Mouse (Mus musculus): ENCODE results near the gene Tmem219. TPM values are rescaled to one million over a fixed set of nuclear protein-coding genes. Genes with fewer than 3 reads are reported as not detected.

The Tmem219 gene
- polyA plus RNA-seq, 1 experiment from 2014 or later: 30.9 TPM

DNA sequence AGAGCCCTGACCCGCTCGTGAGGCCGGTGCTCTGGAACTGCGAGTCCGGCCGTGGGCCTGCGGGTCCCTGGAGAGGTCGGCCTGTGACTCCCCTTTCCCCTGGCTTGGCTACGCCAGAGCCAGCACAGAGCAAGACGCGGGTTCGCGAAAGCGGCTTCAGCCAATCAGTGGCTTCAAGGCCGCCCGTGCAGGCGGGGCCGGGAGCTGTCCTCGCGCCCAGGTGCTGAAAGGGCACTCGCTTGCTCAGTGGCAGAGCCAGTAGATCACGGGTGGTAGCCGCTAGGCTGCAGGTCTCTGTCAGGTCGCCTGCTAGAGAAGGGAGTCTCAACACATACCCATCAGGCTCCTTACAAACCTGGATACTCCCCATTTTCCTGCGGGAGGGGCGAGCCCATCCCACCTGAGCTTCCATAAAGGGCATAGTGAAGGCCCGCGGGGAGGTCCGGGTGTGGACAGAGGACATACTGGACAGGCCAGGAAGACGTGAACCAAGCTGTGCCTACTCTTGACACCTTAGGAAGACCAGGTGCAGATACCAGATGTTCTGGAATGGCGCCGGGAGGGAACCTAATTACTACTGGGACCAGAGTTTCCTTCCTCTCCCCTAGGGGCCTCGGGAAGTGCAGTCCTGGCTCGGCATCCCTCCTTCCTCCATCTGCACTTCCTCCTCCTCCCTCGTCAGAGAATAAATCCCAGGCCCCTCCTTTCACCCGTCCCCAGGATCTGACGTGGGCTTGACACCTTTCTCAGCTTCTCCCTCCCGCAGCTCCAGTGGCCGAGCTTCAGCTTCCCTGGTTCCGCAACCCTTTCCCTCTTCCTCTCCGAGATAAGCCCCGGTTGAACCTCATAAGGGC is 27.3 kb upstream of the Tmem219 start, which contains the start of gene Sez6l2:
Gene Sez6l2, plus strand, starts transcription at position 771 of the 854 bp plus-strand sequence.
- peaks cover 22% of the 10 kb centered on the region for H3K36me3 ChIP-seq
- no peaks in the 10 kb centered on the region for H3K27me3 ChIP-seq (replicated peaks)
- H3K27ac ChIP-seq (replicated peaks): peak within 1 kb of the TSS; percentile 96
- no peaks in the 10 kb centered on the region for H3K9me3 ChIP-seq (replicated peaks)
- H3K4me2 ChIP-seq: peak within 1 kb of the TSS; percentile 98
- peak; percentile 90 for ATAC-seq (ENCODE audit: low FRiP score)
- H3K9ac ChIP-seq (replicated peaks): peak within 1 kb of the TSS; percentile 73
- under 1% methylated on average over 42 of the region's 42 CpGs for WGBS
- H3K4me3 ChIP-seq (replicated peaks): peak within 1 kb of the TSS; percentile 67
- H3K4me1 ChIP-seq: peaks cover 72% of the 10 kb centered on the region

DNA sequence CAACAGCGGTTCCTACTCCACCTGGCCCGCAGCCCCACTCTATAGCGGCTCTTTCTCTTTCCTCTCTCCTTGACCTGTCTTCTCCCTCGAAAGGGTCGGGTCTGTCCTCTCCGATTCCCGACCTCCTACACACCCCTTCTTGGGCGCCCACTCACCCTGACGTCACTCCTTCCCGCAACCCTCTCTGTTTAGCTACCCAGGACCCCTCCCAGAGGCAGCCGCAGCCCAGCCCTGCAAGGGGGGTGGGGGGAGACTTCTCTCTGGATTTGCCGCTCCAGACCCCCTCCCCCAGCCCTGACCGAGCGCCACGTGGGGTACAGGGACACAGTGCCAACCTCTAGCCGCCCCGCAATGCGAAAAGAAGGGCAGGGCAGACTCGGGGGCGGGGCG is 26.7 kb upstream of the Tmem219 start, which contains the start of gene Asphd1:
Gene Asphd1, minus strand, starts transcription at position 180 of the 390 bp plus-strand sequence.
- peak within 1 kb of the TSS; percentile 98 for H3K4me2 ChIP-seq
- H3K9me3 ChIP-seq (replicated peaks): no peaks in the 10 kb centered on the region
- ATAC-seq (ENCODE audit: low FRiP score): peak; percentile 78
- H3K4me1 ChIP-seq: peaks cover 69% of the 10 kb centered on the region
- peaks cover 27% of the 10 kb centered on the region for H3K36me3 ChIP-seq
- no peaks in the 10 kb centered on the region for H3K27me3 ChIP-seq (replicated peaks)
- H3K27ac ChIP-seq (replicated peaks): peak within 1 kb of the TSS; percentile 96
- peak within 1 kb of the TSS; percentile 73 for H3K9ac ChIP-seq (replicated peaks)
- WGBS: 0% methylated on average over 20 of the region's 21 CpGs
- H3K4me3 ChIP-seq (replicated peaks): peak within 1 kb of the TSS; percentile 67

DNA sequence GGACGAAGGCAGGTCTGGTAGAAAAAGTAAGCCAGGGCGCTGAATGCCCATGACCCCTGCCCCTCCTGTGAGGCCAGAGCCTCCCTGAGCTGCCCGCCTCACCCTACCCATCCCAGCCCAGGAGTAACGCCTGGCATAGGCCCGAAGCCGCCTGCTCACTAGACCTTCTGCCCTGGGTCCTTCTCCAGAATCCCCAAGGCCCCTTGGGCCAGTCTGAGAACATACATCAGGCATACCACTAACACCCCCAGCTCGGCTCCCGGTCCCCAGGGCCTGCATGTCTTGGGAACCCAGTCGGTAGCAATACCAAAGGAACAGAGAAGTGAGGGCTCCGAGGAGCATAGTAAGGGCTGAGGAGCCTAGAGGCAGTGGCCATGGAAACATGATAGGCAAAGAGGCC is 25.9 kb upstream of the Tmem219 start:
- H3K36me3 ChIP-seq: peaks cover 28% of the 10 kb centered on the region
- peak overlapping the region; percentile 67 for H3K4me3 ChIP-seq (replicated peaks)
- ATAC-seq (ENCODE audit: low FRiP score): no peak
- H3K27me3 ChIP-seq (replicated peaks): no peaks in the 10 kb centered on the region
- H3K27ac ChIP-seq (replicated peaks): peak overlapping the region; percentile 96
- 75% methylated on average over 10 of the region's 10 CpGs for WGBS
- peaks cover 62% of the 10 kb centered on the region for H3K4me1 ChIP-seq
- H3K4me2 ChIP-seq: peak overlapping the region; percentile 98
- peak overlapping the region; percentile 73 for H3K9ac ChIP-seq (replicated peaks)
- H3K9me3 ChIP-seq (replicated peaks): no peaks in the 10 kb centered on the region

DNA sequence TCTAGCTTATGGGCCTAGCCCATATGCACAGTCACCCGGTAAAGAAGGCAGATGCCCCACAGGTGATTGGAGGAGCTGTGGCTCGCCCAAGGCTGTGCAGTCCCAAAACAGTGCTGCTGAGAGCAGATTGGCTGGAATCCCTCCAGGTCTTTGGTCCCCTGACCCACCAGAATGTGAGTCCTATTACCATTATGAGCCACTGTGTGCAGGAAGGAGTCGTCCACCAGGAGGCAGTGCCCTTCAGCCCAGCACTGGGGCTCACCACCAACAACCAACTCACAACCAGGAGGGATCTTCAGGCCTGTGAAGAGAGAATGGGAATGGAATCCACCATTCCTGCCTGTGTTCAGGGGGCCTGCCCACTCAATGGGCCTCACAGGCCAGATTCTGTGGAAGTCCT is 23.8 kb upstream of the Tmem219 start:
- H3K36me3 ChIP-seq: peaks cover 37% of the 10 kb centered on the region
- no peak overlapping the region for H3K27ac ChIP-seq (replicated peaks)
- ATAC-seq (ENCODE audit: low FRiP score): no peak

DNA sequence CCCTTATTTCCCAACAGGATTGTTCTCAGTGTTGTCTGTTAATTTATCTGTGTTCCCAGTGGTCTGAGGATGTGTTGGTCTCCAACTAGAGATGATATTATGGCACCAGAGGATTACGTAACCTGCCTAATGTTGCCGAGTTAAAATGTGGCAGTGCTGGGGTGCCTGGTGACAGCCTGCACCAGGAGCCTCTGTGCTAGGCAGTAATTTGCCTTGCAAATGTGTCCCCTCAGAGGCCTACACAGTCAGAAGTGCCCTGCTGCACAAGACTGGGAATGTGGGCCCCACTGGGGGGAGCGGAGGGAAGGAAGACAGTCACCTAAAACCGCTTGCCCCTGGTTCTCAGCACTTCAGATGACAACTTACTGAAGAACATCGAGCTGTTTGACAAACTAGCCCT is 19.1 kb upstream of the Tmem219 start:
- Histone ChIP-seq H3K9me3 (replicated peaks) (no peaks in the 10 kb centered on the region), H3K27ac (replicated peaks) (no peak overlapping the region), H3K36me3 (peaks cover 52% of the 10 kb centered on the region), H3K27me3 (replicated peaks) (no peaks in the 10 kb centered on the region), H3K9ac (replicated peaks) (no peak overlapping the region), H3K4me1 (peaks cover 10% of the 10 kb centered on the region), H3K4me3 (replicated peaks) (no peak overlapping the region), H3K4me2 (no peak overlapping the region)
- WGBS: 48% methylated on average over 5 of the region's 5 CpGs
- no peak for ATAC-seq (ENCODE audit: low FRiP score)

More for the DNA sequence above, 23.8 kb upstream of the Tmem219 start:
- no peaks in the 10 kb centered on the region for H3K9me3 ChIP-seq (replicated peaks)
- H3K27me3 ChIP-seq (replicated peaks): no peaks in the 10 kb centered on the region
- H3K4me3 ChIP-seq (replicated peaks): no peak overlapping the region
- peaks cover 44% of the 10 kb centered on the region for H3K4me1 ChIP-seq
- WGBS: 39% methylated on average over 3 of the region's 3 CpGs
- H3K9ac ChIP-seq (replicated peaks): no peak overlapping the region
- no peak overlapping the region for H3K4me2 ChIP-seq

DNA sequence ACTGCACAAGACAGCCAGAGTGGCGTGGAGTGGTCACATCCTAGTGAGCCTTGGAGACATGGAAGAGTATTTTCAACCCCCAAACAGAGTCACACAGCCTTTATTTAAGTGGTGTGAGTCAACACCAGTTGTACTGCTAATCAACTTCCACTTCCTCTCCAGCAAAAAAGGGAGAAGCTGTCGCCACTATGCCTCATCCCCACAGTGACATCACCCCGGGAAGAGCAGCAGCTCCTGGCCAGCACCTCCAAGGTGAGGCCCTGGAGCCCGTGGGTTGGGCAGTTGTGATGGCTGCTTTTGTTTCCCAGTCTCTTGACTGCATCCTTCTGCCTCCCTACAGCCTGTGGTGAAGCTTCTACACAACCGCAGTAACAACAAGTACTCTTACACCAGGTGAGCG is 18.5 kb upstream of the Tmem219 start:
- WGBS: 39% methylated on average over 6 of the region's 6 CpGs

DNA sequence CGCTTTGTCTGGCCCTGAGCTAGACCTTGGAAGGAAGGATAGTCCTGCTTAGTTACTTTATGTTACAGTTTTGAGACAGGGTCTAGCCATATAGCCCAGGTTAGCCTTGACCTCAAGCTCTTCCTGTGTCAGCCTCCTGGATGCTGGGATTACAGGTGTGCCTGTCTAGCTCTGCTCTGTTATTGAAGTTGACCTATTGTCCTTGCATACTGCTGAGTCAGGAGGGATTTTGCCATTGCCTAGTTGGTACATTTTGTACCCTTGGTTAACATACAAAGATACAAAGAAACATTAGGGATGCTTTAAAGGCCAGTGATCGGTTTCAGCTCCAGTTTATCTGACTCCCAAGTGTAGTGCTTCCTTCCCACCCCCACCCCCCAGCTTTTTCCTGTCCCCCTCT is 9.9 kb upstream of the Tmem219 start:
- H3K9me3 ChIP-seq (replicated peaks): no peaks in the 10 kb centered on the region
- peaks cover 20% of the 10 kb centered on the region for H3K36me3 ChIP-seq
- no peak overlapping the region for H3K4me2 ChIP-seq
- no peak overlapping the region for H3K9ac ChIP-seq (replicated peaks)
- ATAC-seq (ENCODE audit: low FRiP score): no peak
- no peak overlapping the region for H3K27ac ChIP-seq (replicated peaks)
- no peak overlapping the region for H3K4me3 ChIP-seq (replicated peaks)
- WGBS: 98% methylated on average over 2 of the region's 2 CpGs
- H3K27me3 ChIP-seq (replicated peaks): no peaks in the 10 kb centered on the region
- peaks cover 15% of the 10 kb centered on the region for H3K4me1 ChIP-seq

More for the DNA sequence above, 18.5 kb upstream of the Tmem219 start:
- ATAC-seq (ENCODE audit: low FRiP score): no peak
- H3K9ac ChIP-seq (replicated peaks): no peak overlapping the region
- H3K27ac ChIP-seq (replicated peaks): no peak overlapping the region
- H3K27me3 ChIP-seq (replicated peaks): no peaks in the 10 kb centered on the region
- no peak overlapping the region for H3K4me2 ChIP-seq
- H3K36me3 ChIP-seq: peaks cover 51% of the 10 kb centered on the region
- H3K9me3 ChIP-seq (replicated peaks): no peaks in the 10 kb centered on the region
- H3K4me3 ChIP-seq (replicated peaks): no peak overlapping the region
- H3K4me1 ChIP-seq: 0 out of 2 replicates have a peak, but pooled peaks cover 4% of the 10 kb centered on the region

DNA sequence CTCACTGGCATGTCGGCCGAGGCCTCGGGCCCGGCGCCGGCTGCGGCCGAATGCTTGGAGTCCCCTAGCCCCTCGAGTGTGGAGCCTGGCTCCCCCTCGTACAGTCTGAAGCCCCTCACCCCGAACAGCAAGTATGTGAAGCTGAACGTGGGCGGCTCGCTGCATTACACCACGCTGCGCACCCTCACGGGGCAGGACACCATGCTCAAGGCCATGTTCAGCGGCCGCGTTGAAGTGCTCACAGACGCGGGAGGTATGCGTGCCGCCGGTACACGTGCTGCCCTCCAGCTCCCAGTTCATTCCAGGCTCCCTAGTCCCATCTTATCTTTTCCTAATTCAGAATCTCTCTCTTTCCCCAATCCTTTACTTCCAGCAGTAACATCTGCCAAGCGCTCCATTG is 6.3 kb upstream of the Tmem219 start:
- peak overlapping the region; percentile 89 for H3K4me2 ChIP-seq
- H3K4me1 ChIP-seq: peaks cover 15% of the 10 kb centered on the region
- under 1% methylated on average over 27 of the region's 27 CpGs for WGBS
- peak overlapping the region; percentile 87 for H3K27ac ChIP-seq (replicated peaks)
- H3K4me3 ChIP-seq (replicated peaks): peak overlapping the region; percentile 98
- peak; percentile 75 for ATAC-seq (ENCODE audit: low FRiP score)
- H3K9me3 ChIP-seq (replicated peaks): no peaks in the 10 kb centered on the region
- peak overlapping the region; percentile 80 for H3K9ac ChIP-seq (replicated peaks)
- peaks cover 8% of the 10 kb centered on the region for H3K36me3 ChIP-seq
- no peaks in the 10 kb centered on the region for H3K27me3 ChIP-seq (replicated peaks)

DNA sequence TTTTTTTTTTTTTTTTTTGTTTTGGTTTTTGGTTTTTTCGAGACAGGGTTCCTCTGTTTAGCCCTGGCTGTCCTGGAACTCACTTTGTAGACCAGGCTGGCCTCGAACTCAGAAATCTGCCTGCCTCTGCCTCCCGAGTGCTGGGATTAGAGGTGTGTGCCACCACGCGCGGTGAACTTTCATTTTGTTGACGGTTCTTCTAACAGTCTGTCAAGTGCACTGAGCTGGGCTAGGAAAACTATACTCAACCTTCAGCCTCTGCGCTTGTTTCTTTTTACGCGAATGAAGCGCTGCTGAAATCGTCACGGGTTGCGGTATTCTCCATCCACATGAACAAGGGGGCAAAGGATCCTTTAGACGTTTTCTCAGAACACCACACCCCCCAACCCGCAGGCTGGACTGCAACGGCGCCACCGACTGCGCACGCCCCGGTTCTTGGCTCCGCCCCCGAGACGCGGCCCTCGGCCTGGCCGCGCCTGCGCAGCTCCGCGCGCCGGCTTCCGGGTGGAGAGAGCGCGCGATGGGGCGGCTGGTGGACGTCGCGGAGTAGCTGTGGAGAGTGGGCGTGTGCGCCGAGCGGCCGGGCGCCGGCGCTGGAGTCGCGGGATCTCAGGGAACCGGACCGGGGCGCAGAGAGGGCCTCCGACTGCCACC is 5.8 kb upstream of the Tmem219 start, which contains the start of gene Kctd13:
Gene Kctd13, plus strand, starts transcription at position 496 of the 654 bp plus-strand sequence.
- H3K4me3 ChIP-seq (replicated peaks): peak within 1 kb of the TSS; percentile 98
- H3K27ac ChIP-seq (replicated peaks): peak within 1 kb of the TSS; percentile 87
- no peaks in the 10 kb centered on the region for H3K27me3 ChIP-seq (replicated peaks)
- peaks cover 8% of the 10 kb centered on the region for H3K36me3 ChIP-seq
- peaks cover 15% of the 10 kb centered on the region for H3K4me1 ChIP-seq
- H3K9me3 ChIP-seq (replicated peaks): no peaks in the 10 kb centered on the region
- H3K4me2 ChIP-seq: peak within 1 kb of the TSS; percentile 89
- H3K9ac ChIP-seq (replicated peaks): peak within 1 kb of the TSS; percentile 80
- ATAC-seq (ENCODE audit: low FRiP score): peak; percentile 96
- WGBS: 5% methylated on average over 54 of the region's 56 CpGs

DNA sequence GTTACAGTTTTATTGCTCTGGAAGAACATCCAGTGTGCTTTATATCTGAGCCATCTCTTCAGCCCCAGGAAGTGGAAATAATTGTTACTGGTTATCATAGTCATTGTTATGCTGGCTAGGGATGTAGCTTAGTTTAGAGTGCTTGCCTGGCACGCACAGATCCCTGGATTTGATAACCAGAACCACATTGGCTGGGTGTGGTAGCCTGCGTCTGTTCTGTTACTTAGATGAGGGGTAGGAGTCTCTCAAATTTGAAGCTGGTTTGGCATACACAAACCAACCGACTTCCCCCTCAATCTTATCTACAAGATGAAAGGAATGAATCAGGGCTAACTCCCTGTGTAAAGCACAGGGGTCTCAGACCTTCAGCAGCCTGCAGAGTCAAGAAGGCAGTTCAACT is 3.6 kb upstream of the Tmem219 start:
- H3K36me3 ChIP-seq: peaks cover under 1% of the 10 kb centered on the region; the same call in 1 of the 2 replicates
- 65% methylated on average over 3 of the region's 3 CpGs for WGBS
- H3K9ac ChIP-seq (replicated peaks): no peak overlapping the region
- H3K4me1 ChIP-seq: peaks cover 20% of the 10 kb centered on the region
- H3K4me2 ChIP-seq: no peak overlapping the region
- no peak overlapping the region for H3K27ac ChIP-seq (replicated peaks)
- H3K9me3 ChIP-seq (replicated peaks): no peaks in the 10 kb centered on the region
- H3K4me3 ChIP-seq (replicated peaks): no peak overlapping the region
- ATAC-seq (ENCODE audit: low FRiP score): no peak
- no peaks in the 10 kb centered on the region for H3K27me3 ChIP-seq (replicated peaks)

DNA sequence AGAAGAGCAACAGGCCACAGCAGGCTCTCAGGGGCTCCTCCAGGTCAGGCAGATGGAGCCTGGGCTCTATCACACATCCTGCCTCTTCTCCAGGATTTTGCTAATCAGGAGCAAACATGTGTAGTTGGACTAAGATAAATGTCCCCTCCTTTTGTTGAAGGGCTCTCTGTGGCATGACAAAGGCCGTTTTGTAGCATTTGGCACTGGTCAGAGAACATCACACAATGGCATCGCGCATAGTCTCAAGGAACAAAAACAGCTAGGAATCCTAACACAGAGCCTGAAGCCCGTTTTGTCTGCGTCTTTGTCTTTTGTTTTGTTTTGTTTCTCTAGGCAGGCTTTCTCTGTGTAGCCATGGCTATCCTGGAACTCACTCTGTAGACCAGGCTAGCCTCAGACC is 1.3 kb upstream of the Tmem219 start:
- H3K9me3 ChIP-seq (replicated peaks): no peaks in the 10 kb centered on the region
- H3K9ac ChIP-seq (replicated peaks): no peak overlapping the region
- no peak overlapping the region for H3K27ac ChIP-seq (replicated peaks)
- H3K4me2 ChIP-seq: no peak overlapping the region
- peaks cover 5% of the 10 kb centered on the region; the same call in 1 of the 2 replicates for H3K4me1 ChIP-seq
- no peak overlapping the region for H3K4me3 ChIP-seq (replicated peaks)
- H3K27me3 ChIP-seq (replicated peaks): no peaks in the 10 kb centered on the region
- ATAC-seq (ENCODE audit: low FRiP score): no peak
- 20% methylated on average over 5 of the region's 5 CpGs for WGBS
- no peaks in the 10 kb centered on the region for H3K36me3 ChIP-seq

Data from neural tube, embryonic 15.5 days (tissue).